ENCODE assay signal across 22 mouse cellular contexts in the genomic region with DNA sequence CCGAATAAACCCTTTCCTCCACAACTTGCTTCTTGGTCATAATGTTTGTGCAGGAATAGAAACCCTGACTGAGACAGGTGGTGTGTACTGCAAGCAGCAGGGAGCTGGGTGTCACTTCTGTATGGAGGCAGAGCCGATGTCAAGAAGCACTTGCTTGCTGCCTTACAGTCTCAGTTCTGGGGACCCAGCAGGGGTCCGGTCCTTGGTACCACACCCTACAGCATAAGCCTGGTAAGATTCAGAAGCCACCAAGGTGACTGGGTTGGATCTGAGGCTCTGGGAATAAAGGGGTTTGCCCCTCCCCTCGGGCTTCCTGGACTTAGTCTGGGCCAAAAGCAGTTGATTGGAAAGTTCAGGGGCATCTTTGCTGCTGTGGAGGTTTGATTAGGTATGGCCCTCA. TPM values are rescaled to one million over a fixed set of nuclear protein-coding genes. Genes with fewer than 3 reads are reported as not detected.
DNase-seq lines count a peak whose midpoint lies in the region; TF ChIP-seq lines count a peak whose summit lies in the region.
"Had no signal": no experiment of that assay in that cellular context is flagged by ENCODE, and none has a peak within 500 bp of the region (broad histone marks: within the 10 kb centered on the region; RNA-seq: fewer than 3 reads in every experiment).

No protein-coding gene starts in this region.

- no peak overlapping the region for H3K27ac ChIP-seq in ES-E14 (ENCODE audit: insufficient read depth, low read depth, low read length, poor library complexity, severe bottlenecking)
- H3K27ac ChIP-seq in midbrain, embryonic 10.5 days (replicated peaks), result no peak overlapping the region
- H3K27ac ChIP-seq: embryonic facial prominence, embryonic 10.5 days; embryonic facial prominence, embryonic 12.5 days; forebrain, embryonic 13.5 days; forebrain, embryonic 15.5 days had no signal

- no peak overlapping the region for H3K9ac ChIP-seq in ES-E14 (ENCODE audit: insufficient read depth, low read depth, low read length, poor library complexity, severe bottlenecking)
- H3K9ac ChIP-seq: embryonic facial prominence, embryonic 12.5 days; forebrain, embryonic 13.5 days; forebrain, embryonic 15.5 days; forebrain, postnatal 0 days had no signal

- peak; percentile 60 for DNase-seq in ES-CJ7 (ENCODE audit: low read depth, low spot score)
- peak; percentile 28 for DNase-seq in ES-E14 (ENCODE audit: low read depth, low spot score)
- peak; percentile 80 for DNase-seq in ZHBTc4 (ENCODE audit: low read depth, low spot score)
- no peak for DNase-seq in adrenal gland, adult 2 months
- DNase-seq in midbrain, embryonic 10.5 days (ENCODE audit: low spot score), result no peak
- DNase-seq: adrenal gland, adult 8-10 months; adrenal gland, postnatal 14 days; adrenal gland, postnatal 36 days; cerebellum, adult 11 months; cerebellum, adult 18-20 months; cerebellum, adult 8-10 months; cerebellum, adult 9-11 months; cerebellum, postnatal 25 days; forebrain, postnatal 0 days had no signal

- no peak overlapping the region for H3K4me3 ChIP-seq in ES-E14 (ENCODE audit: insufficient read depth in 1 of 2, low read depth in 1 of 2, low read length in 2 of 2, poor library complexity in 1 of 2, severe bottlenecking in 1 of 2)
- no peak overlapping the region for H3K4me3 ChIP-seq in midbrain, embryonic 10.5 days
- H3K4me3 ChIP-seq: embryonic facial prominence, embryonic 10.5 days; embryonic facial prominence, embryonic 12.5 days; forebrain, embryonic 13.5 days; forebrain, embryonic 15.5 days had no signal

- H3K27me3 ChIP-seq in midbrain, embryonic 10.5 days (ENCODE audit: low read depth, poor library complexity, severe bottlenecking), result no peaks in the 10 kb centered on the region
- H3K27me3 ChIP-seq: embryonic facial prominence, embryonic 12.5 days; forebrain, embryonic 13.5 days; forebrain, embryonic 15.5 days had no signal

- H3K36me3 ChIP-seq in ES-E14 (ENCODE audit: control insufficient read depth, insufficient read depth, low read length, poor library complexity, severe bottlenecking), result no peaks in the 10 kb centered on the region
- no peaks in the 10 kb centered on the region for H3K36me3 ChIP-seq in midbrain, embryonic 10.5 days
- H3K36me3 ChIP-seq: embryonic facial prominence, embryonic 10.5 days; embryonic facial prominence, embryonic 12.5 days; forebrain, embryonic 15.5 days had no signal

- WGBS in midbrain, embryonic 10.5 days, result 81% methylated on average over 4 of the region's 4 CpGs

- peaks cover 0 to 3% of the 10 kb centered on the region in 2 experiments; a peak in 1 of 4 replicates for H3K4me1 ChIP-seq in ES-E14 (ENCODE audit: control insufficient read depth in 2 of 2, insufficient read depth in 2 of 2, low read length in 2 of 2, poor library complexity in 1 of 2)
- peaks cover 8% of the 10 kb centered on the region for H3K4me1 ChIP-seq in midbrain, embryonic 10.5 days
- H3K4me1 ChIP-seq: embryonic facial prominence, embryonic 10.5 days; embryonic facial prominence, embryonic 12.5 days; forebrain, embryonic 13.5 days; forebrain, embryonic 15.5 days had no signal

- in situ Hi-C loops in ES-E14 (cut with MboI; ENCODE audit: low sequenced_read_pairs in 2 of 2, unreplicated experiment in 2 of 2), result loop anchor here in 1 of 2 experiments (10.0 to 25.0 kb wide), 2 partner anchors 241 to 634 kb away; no protein-coding TSS in a partner anchor

- no peaks in the 10 kb centered on the region for H3K9me3 ChIP-seq in ES-E14 (ENCODE audit: control insufficient read depth, insufficient read depth, low read depth, low read length)
- no peaks in the 10 kb centered on the region for H3K9me3 ChIP-seq in midbrain, embryonic 10.5 days (replicated peaks)
- H3K9me3 ChIP-seq: embryonic facial prominence, embryonic 10.5 days; embryonic facial prominence, embryonic 12.5 days; forebrain, embryonic 13.5 days; forebrain, embryonic 15.5 days had no signal

TF ChIP-seq in ES-E14, 5 proteins besides CTCF, POLR2A, EP300 and RAD21:
- TF ChIP-seq ZC3H11A (IDR thresholded peaks at IDR 0.05; ENCODE audit: borderline replicate concordance, low read depth, low read length) (no peak), HCFC1 (IDR thresholded peaks at IDR 0.05; ENCODE audit: borderline replicate concordance, insufficient read depth, low read length) (no peak), ZNF384 (IDR thresholded peaks at IDR 0.05; ENCODE audit: low read depth, low read length) (no peak), MAFK (IDR thresholded peaks at IDR 0.05; ENCODE audit: insufficient read depth, low read depth, low read length) (no peak), CHD2 (IDR thresholded peaks at IDR 0.05; ENCODE audit: low read depth, low read length) (no peak)

RNA-seq across cellular contexts. Expression of gene Thnsl2, which starts 9.2 kb away (rescaled TPM):
- total RNA-seq in ES-E14 (2012; rRNA removed), result 4.5 and 5.2 TPM in 2 replicates
- total RNA-seq in adrenal gland, adult 2 months (2021), result 10 to 100 TPM; 14.9 to 18.5 TPM
- 22.1 and 24.3 TPM in 2 replicates for polyA plus RNA-seq in adrenal gland, adult 2 months (2012; rRNA removed)
- polyA plus RNA-seq in midbrain, embryonic 10.5 days (2016; fragmentation: Nextera tagmentation; extraction: Ambion mirVana), result 5.3 and 6.4 TPM in 2 replicates
- polyA plus RNA-seq: C2C12 had no signal

RNA-seq across cellular contexts. Expression of gene Fabp1, which starts 46.1 kb away (rescaled TPM):
- total RNA-seq in ES-E14 (2012; rRNA removed), result not detected in 2 replicates
- total RNA-seq in adrenal gland, adult 2 months (2021), result 10 to 100 TPM in 1 of 2 experiments, not detected in 1; 15.4 TPM
- polyA plus RNA-seq in adrenal gland, adult 2 months (2012; rRNA removed), result not detected in 2 replicates
- not detected in 2 replicates for polyA plus RNA-seq in midbrain, embryonic 10.5 days (2016; fragmentation: Nextera tagmentation; extraction: Ambion mirVana)
- total RNA-seq: forebrain, postnatal 0 days; MEL had no signal
- polyA plus RNA-seq: C2C12; cortical plate, adult 2 months; embryonic facial prominence, embryonic 10.5 days; embryonic facial prominence, embryonic 12.5 days; embryonic facial prominence, embryonic 14.5 days; forebrain, embryonic 13.5 days; forebrain, embryonic 15.5 days; forebrain, postnatal 0 days had no signal

Comparison
In these comparisons a context has a peak if more than half of its experiments do, and no peak if none do; other contexts are left out.
1. DNase-seq: peak in ES-CJ7 (single experiment), ES-E14 (single experiment) and ZHBTc4 (single experiment); none in adrenal gland, adult 2 months (single experiment) and midbrain, embryonic 10.5 days (single experiment).